Mouse (Mus musculus): ENCODE measurements at regions not wholly inside any gene's neighbourhood (a gene's known extent, or its start where the extent isn't known, plus 50 kb on each side); places are given as distances from the start of the nearest gene placed in this dataset.

DNA sequence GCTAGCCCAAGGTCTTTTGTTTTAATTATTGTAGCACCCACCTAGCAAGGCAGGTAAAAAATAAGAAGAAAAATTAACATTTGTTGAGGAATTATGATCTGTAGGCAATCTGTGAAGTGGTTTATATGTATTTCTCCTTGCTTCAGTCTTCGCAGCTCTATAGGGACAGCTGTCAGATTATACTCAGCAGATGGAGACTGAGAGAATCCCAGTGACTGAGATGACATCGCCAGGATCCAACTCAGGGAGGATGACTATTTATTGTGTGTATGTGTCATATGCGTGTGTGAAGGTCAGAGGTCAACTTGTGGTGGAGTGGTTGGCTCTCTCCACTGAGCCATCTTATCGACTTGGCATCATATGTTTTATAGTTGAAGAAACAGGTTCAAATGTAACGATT is 362.0 kb upstream of the Chd6 start:
- DNase-seq, result peak; percentile 4 to 10

- peak; percentile 26 to 36 for DNase-seq
Observed at GRCm38 (mm10) chr2:161470025-161470424, 361.1 kb upstream of the Chd6 start.

DNA sequence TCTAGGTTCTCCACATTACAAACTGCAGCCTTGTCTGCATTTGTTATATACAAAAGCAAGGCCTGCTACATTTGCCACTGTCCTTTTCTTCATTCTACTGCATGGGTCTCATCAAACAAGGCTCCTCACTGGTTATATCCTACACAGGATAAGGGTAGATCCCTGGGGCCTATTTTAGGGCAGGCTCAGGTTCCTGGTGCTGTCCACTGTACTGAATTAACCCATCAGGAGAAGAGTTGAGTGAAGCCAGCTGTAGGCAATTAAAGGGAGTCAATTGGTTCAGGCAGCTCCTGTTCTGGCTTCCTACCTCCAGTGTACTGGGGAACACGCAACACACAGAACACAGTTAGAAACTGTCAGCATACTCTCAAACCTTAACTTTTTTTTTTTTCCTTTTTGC is 358.2 kb upstream of the Chd6 start:
- no peak for DNase-seq

DNA sequence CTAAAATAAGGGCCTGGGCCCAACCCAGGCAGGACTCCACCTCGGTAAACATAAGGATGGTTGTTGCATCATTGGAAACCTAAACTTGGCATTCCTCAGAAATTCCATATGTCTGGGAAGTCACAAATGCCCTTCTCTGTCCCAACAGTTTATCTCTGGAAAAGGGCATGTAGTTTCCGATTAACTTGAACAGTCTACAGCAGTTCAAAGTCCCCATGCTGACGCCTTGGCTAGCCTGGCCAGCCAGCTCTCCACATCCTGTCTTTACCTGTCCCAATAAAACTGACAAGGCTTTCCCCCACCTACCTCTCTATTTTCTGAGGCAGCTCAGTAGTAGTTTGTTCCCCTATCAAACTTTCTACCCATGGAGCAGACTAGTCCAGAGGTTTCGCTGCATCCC is 351.7 kb upstream of the Chd6 start:
- no peak for DNase-seq

DNA sequence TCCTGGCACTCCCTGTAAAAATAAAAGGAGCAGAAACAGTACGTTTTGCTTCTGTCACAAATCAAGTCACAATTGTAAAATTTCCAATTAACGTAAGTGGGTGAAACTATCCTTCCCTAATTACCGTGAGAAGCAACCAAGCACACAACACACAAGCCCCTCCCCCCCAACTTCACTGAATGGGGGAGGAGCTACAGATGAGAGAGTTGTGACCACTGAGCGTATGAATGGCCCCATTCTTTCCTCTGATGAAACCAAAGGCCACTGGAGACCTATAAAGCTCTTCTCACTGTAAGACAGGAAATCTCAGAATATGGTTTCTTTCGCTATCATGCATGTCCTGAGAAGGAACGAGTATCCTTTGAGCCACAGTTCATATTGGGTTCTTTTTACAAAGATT is 345.6 kb upstream of the Chd6 start:
- no peak for DNase-seq

DNA sequence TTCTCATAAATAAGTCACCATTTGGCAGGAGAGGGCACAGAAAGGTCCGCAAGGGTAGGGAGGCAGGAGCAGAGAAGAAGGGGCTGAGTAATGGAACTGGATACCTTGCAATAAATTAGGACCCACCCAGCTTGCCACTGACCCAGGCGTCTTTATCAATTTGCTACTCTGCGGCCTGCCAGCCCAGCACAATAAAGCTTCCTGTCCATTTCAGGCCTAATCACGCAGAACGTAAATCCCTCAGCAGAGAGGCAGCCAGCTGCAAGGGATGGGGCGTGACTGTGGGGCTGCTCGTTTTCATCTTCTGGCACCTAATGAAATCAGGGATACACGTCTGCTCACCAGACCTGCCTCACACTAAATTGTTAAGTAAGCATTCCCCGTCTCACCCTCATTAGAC is 324.9 kb upstream of the Chd6 start:
- no peak for DNase-seq

DNA sequence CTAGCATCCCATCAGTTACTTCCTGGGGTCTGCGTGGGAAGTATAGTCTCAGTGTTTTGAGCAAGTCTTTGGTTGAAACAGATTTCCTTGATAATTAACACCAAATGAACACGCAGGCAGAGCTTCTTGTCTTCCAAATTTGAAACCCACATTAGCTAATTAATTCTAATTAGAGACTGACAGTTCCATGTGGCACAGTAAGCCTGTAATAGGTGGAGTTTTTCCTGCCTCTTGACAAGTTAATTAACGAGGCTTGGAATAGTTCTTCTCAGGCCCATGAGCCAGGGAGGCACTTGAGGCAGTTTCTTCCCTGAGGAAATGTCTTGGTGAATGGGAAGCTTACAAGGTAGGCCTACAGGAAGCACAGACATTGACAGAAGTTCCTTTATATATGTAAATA is 320.4 kb upstream of the Chd6 start:
- DNase-seq, result no peak

DNA sequence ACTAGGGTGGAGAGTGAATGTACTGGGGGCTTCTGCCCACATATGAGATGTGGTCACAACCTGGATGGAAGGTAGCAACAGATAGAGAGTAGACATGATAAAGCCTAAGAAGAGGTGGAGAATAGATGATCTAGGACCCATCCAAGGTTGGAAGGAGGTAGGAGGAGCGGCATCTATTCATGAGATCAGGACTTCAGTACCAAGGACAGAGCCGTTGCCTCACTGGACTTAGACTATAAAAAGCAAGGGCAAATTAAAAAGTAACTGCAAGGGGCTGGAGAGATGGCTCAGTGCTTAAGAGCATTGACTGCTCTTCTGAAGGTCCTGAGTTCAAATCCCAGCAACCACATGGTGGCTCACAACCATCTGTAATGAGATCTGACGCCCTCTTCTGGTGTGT is 316.7 kb upstream of the Chd6 start:
- no peak for DNase-seq

GRCm38 (mm10) chr2:161418062-161418461 is 309.2 kb upstream of the Chd6 start:
- DNase-seq, result no peak

GRCm38 (mm10) chr2:161416218-161416927 is 307.5 kb upstream of the Chd6 start:
- DNase-seq, result no peak

DNA sequence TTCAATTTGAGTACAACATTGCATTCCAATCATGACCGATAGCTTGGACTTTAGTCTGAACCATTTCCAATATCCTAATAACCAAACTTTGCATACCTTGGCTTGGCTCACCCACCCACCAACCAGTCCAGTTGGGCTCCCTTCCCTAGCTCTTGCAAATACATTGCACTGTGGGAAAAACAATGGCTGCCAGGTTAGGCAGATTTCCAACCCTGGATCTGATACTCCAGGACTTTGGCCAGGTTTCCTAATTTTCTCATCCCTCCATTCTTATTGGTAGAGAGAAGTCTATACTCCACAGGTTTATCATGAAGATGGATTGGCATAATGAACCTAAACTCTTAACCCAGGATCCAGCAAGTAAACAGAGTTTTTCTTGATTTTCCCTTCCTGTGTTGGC is 299.4 kb upstream of the Chd6 start:
- DNase-seq, result no peak

GRCm38 (mm10) chr2:161405847-161406384 is 297.0 kb upstream of the Chd6 start:
- no peak for DNase-seq

GRCm38 (mm10) chr2:161398061-161398460 is 289.2 kb upstream of the Chd6 start:
- no peak for DNase-seq

DNA sequence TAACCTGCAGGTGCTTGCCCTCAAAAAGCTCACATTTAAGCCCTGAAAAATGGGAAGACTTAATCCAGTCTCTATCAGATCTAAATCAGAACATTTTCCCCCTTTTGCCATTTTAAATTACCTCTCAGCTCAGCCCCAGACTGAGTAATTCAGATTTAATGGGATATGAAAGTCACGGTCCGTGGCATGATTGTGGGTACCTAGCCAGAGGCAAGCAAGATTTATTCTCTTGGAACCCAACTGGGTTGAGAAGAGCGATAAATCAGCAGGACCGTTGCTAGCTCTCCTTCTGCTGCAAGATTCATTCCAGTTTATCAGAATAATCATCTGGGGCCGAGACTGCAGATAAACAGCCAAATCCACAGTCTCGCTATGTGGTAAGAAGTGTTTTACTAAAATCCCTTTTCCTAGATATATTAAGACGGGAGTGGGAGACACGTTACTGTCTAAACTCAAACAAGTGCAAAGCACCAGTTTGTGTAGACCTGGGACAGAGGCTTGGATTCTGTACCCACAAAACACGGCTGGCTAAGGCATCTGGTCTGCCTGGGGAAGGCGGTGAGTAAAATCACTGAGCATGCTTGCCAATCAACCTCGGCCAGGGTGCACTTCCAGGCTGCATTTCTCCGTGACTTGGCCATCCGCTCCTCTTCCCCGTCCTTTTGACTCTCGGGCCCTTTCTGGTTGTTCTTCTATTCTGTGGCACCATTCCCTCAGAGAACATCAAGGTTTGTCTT is 282.2 kb upstream of the Chd6 start:
- no peak for DNase-seq

DNA sequence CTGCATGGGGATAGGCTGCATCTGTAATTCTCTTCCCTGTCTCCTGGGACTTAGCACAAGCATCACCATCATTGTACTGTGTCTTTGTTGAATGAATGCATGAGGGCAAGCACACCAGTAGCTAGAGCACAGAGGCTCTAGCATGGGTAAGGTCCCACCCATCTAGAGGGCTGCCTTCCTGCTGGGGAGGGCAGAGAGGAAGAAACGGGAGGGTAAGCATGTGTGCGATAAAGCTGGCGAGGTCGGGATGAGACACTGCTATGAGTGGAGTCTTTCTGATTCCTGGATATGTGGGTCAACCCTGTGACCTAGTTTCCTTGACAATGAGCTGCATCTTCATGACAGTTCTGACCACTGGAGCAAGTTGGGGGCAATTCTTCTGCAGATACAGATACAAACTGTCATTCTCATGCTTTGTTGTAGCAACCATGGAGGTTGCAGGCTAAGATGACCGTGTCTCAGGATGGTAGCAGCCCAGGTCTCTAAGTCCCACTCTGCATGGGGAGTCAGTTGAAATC is 280.5 kb upstream of the Chd6 start:
- no peak for DNase-seq

GRCm38 (mm10) chr2:161387054-161387453 is 278.2 kb upstream of the Chd6 start:
- DNase-seq, result no peak

GRCm38 (mm10) chr2:161382411-161382810 is 273.5 kb upstream of the Chd6 start:
- DNase-seq, result no peak

- no peak for DNase-seq
Observed at GRCm38 (mm10) chr2:161378313-161378712, 269.4 kb upstream of the Chd6 start.

- DNase-seq, result peak in 1 of 2 experiments; percentile 16
Observed at GRCm38 (mm10) chr2:161362325-161362724, 253.4 kb upstream of the Chd6 start.

GRCm38 (mm10) chr2:161349110-161349509 is 240.2 kb upstream of the Chd6 start:
- DNase-seq, result no peak

DNA sequence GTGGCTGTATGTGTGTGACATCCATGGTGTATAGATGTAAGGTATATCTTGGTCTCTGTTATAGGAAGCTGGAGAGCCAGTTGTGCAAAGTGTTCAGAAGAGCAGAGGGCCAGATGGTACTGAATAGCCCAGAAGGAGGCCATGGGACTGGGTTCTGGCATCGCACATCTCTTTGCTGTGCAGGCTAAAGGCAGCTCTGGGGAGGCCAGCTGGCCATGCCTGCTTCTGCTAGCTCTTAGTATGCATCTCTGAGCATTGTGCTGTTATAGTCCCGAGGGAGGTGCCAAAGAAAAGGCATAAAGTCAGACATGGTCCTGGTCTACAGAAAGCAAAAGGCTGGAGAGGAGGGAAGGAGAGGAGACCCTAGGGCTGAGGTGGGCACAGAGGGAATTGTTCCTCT is 235.1 kb upstream of the Chd6 start:
- DNase-seq, result no peak

- no peak for DNase-seq
Observed at GRCm38 (mm10) chr2:161342648-161343047, 233.8 kb upstream of the Chd6 start.

- peak; percentile 5 to 6 for DNase-seq
Observed at GRCm38 (mm10) chr2:161341368-161341891, 232.6 kb upstream of the Chd6 start.

DNA sequence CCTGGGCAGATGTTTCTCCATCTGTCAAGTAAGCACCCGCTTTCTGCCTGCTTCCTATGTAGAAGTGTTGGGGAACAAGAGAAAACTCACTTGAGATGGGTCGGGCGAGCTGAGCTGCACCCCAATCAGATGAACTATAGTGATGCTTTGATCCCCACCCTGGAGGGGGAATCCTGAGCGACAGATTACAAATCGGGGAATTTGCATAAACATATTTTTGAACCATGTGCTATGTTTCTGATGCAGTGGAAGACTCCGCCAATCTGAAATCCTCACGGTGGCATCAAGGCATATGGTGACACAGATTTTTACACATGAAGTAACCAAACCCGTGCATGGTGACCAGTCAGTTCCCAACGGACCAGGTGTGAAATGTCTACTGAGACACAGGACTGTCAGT is 231.4 kb upstream of the Chd6 start:
- no peak for DNase-seq

Measured in cerebellum, adult 18-20 months (tissue).